ENCODE assay signal across 10 mouse cellular contexts in genomic region chr4:62410325-62410724, GRCm38 (mm10). TPM values are rescaled to one million over a fixed set of nuclear protein-coding genes. Genes with fewer than 3 reads are reported as not detected.
A peak's percentile ranks its signal among the peaks of the same experiment; 100 is the strongest.
DNase-seq lines count a peak whose midpoint lies in the region; ATAC-seq and TF ChIP-seq lines count a peak whose summit lies in the region.
"Had no signal": no experiment of that assay in that cellular context is flagged by ENCODE, and none has a peak within 500 bp of the region (broad histone marks: within the 10 kb centered on the region; RNA-seq: fewer than 3 reads in every experiment).

No protein-coding gene starts in this region.

- peaks cover 12% of the 10 kb centered on the region for H3K4me1 ChIP-seq in lung, embryonic 16.5 days (replicated peaks; ENCODE audit: control insufficient read depth, insufficient read depth, low read length)
- H3K4me1 ChIP-seq in lung, adult 2 months (ENCODE audit: control insufficient read depth, insufficient read depth, low read length) = 0 out of 2 replicates have a peak, but pooled peaks cover 2% of the 10 kb centered on the region
- peaks cover 32% of the 10 kb centered on the region for H3K4me1 ChIP-seq in forebrain, embryonic 13.5 days
- peaks cover 23% of the 10 kb centered on the region for H3K4me1 ChIP-seq in limb, embryonic 10.5 days
- peaks cover 37% of the 10 kb centered on the region for H3K4me1 ChIP-seq in neural tube, embryonic 13.5 days (replicated peaks)

- peak overlapping the region; percentile 3; the same call in 1 of the 2 replicates for H3K9ac ChIP-seq in lung, embryonic 16.5 days (ENCODE audit: low read length)
- no peak overlapping the region for H3K9ac ChIP-seq in forebrain, embryonic 13.5 days
- 0 out of 2 replicates have a peak overlapping the region, but pooled peaks have one; percentile 82 for H3K9ac ChIP-seq in neural tube, embryonic 13.5 days

- H3K27ac ChIP-seq in lung, embryonic 16.5 days (ENCODE audit: low read length) = no peak overlapping the region
- no peak overlapping the region for H3K27ac ChIP-seq in forebrain, embryonic 13.5 days
- H3K27ac ChIP-seq in limb, embryonic 10.5 days = no peak overlapping the region
- no peak overlapping the region for H3K27ac ChIP-seq in neural tube, embryonic 13.5 days (replicated peaks)

- no peak for TF ChIP-seq POLR2A in lung, adult 2 months (IDR thresholded peaks at IDR 0.05; ENCODE audit: borderline replicate concordance, extremely low read depth, low read depth, low read length)

- H3K27me3 ChIP-seq in lung, embryonic 16.5 days (ENCODE audit: control insufficient read depth, insufficient read depth, low read depth, low read length) = no peaks in the 10 kb centered on the region
- no peaks in the 10 kb centered on the region for H3K27me3 ChIP-seq in forebrain, embryonic 13.5 days
- no peaks in the 10 kb centered on the region for H3K27me3 ChIP-seq in limb, embryonic 10.5 days (ENCODE audit: low read depth, poor library complexity, severe bottlenecking)
- H3K27me3 ChIP-seq in neural tube, embryonic 13.5 days = no peaks in the 10 kb centered on the region

- WGBS in lung, embryonic 16.5 days = 81% methylated on average over 2 of the region's 2 CpGs
- 75% methylated on average over 2 of the region's 2 CpGs for WGBS in lung, adult 2 months
- WGBS in forebrain, embryonic 13.5 days = 84% methylated on average over 2 of the region's 2 CpGs
- 91% methylated on average over 2 of the region's 2 CpGs for WGBS in limb, embryonic 10.5 days
- WGBS in neural tube, embryonic 13.5 days = 89% methylated on average over 2 of the region's 2 CpGs

- peak overlapping the region; percentile 97 for H3K4me3 ChIP-seq in lung, embryonic 16.5 days (ENCODE audit: low read length)
- H3K4me3 ChIP-seq in lung, adult 2 months (replicated peaks; ENCODE audit: extremely low read depth, low read depth, low read length) = no peak overlapping the region
- H3K4me3 ChIP-seq in forebrain, embryonic 13.5 days = peak overlapping the region; percentile 79
- H3K4me3 ChIP-seq in limb, embryonic 10.5 days = peak overlapping the region; percentile 68
- peak overlapping the region; percentile 82; the same call in 1 of the 2 replicates for H3K4me3 ChIP-seq in neural tube, embryonic 13.5 days

- peak overlapping the region; percentile 60 for H3K4me2 ChIP-seq in lung, embryonic 16.5 days (ENCODE audit: low read depth, low read length)
- peak overlapping the region; percentile 79 for H3K4me2 ChIP-seq in forebrain, embryonic 13.5 days
- H3K4me2 ChIP-seq in neural tube, embryonic 13.5 days = peak overlapping the region; percentile 89

- ATAC-seq in lung, embryonic 16.5 days (ENCODE audit: low read depth) = no peak
- no peak for ATAC-seq in forebrain, embryonic 13.5 days
- ATAC-seq in neural tube, embryonic 13.5 days (ENCODE audit: low read depth) = no peak

- peaks cover 34% of the 10 kb centered on the region for H3K36me3 ChIP-seq in lung, embryonic 16.5 days (ENCODE audit: control insufficient read depth, insufficient read depth, low read length)
- peaks cover 43% of the 10 kb centered on the region for H3K36me3 ChIP-seq in forebrain, embryonic 13.5 days (ENCODE audit: poor library complexity, severe bottlenecking)
- peaks cover 58% of the 10 kb centered on the region for H3K36me3 ChIP-seq in limb, embryonic 10.5 days
- peaks cover 41% of the 10 kb centered on the region for H3K36me3 ChIP-seq in neural tube, embryonic 13.5 days

- H3K9me3 ChIP-seq in lung, embryonic 16.5 days (ENCODE audit: control insufficient read depth, low read length) = no peaks in the 10 kb centered on the region
- no peaks in the 10 kb centered on the region for H3K9me3 ChIP-seq in forebrain, embryonic 13.5 days (replicated peaks)
- H3K9me3 ChIP-seq in limb, embryonic 10.5 days (replicated peaks) = no peaks in the 10 kb centered on the region
- no peaks in the 10 kb centered on the region for H3K9me3 ChIP-seq in neural tube, embryonic 13.5 days

- no peak for DNase-seq in lung, adult 2 months
- no peak for DNase-seq in limb, embryonic 10.5 days (ENCODE audit: low spot score)
- no peak for DNase-seq in ovary, postnatal 10 days (ENCODE audit: low spot score)
- DNase-seq in layer of hippocampus, adult 9-10 months (ENCODE audit: low spot score) = no peak
- DNase-seq: cerebellum, adult 11 months; gastrocnemius, postnatal 10 days; layer of hippocampus, adult 9-11 months had no signal

- no peak for TF ChIP-seq CTCF in lung, adult 2 months (IDR thresholded peaks at IDR 0.05; ENCODE audit: insufficient read depth, low read length)

RNA-seq across cellular contexts. Expression of gene Prpf4, which starts 1.7 kb away (rescaled TPM):
- polyA plus RNA-seq in lung, embryonic 16.5 days (2015; fragmentation: Nextera tagmentation; extraction: Ambion mirVana) = 20.7 and 21.4 TPM in 2 replicates
- polyA plus RNA-seq in lung, adult 2 months (2012; rRNA removed) = 6.3 and 7.9 TPM in 2 replicates
- 21.3 and 24.0 TPM in 2 replicates for polyA plus RNA-seq in forebrain, embryonic 13.5 days (2015; fragmentation: Nextera tagmentation; extraction: Ambion mirVana)
- 38.4 and 38.6 TPM in 2 replicates for polyA plus RNA-seq in limb, embryonic 10.5 days (2016; fragmentation: Nextera tagmentation; extraction: Ambion mirVana)
- 17.1 and 17.9 TPM in 2 replicates for polyA plus RNA-seq in neural tube, embryonic 13.5 days (2015; fragmentation: Nextera tagmentation; extraction: Ambion mirVana)

RNA-seq across cellular contexts. Expression of gene Cdc26, which starts 1.9 kb away (rescaled TPM):
- 141 and 148 TPM in 2 replicates for polyA plus RNA-seq in lung, embryonic 16.5 days (2015; fragmentation: Nextera tagmentation; extraction: Ambion mirVana)
- 20.9 and 31.5 TPM in 2 replicates for polyA plus RNA-seq in lung, adult 2 months (2012; rRNA removed)
- 144 and 153 TPM in 2 replicates for polyA plus RNA-seq in forebrain, embryonic 13.5 days (2015; fragmentation: Nextera tagmentation; extraction: Ambion mirVana)
- polyA plus RNA-seq in limb, embryonic 10.5 days (2016; fragmentation: Nextera tagmentation; extraction: Ambion mirVana) = 223 and 233 TPM in 2 replicates
- polyA plus RNA-seq in neural tube, embryonic 13.5 days (2015; fragmentation: Nextera tagmentation; extraction: Ambion mirVana) = 98.8 and 108 TPM in 2 replicates

RNA-seq across cellular contexts. Expression of gene Rnf183, which starts 24.7 kb away (rescaled TPM):
- 0.14 TPM in 1 of 2 replicates, not detected in the other for polyA plus RNA-seq in lung, embryonic 16.5 days (2015; fragmentation: Nextera tagmentation; extraction: Ambion mirVana)
- 1.0 and 1.7 TPM in 2 replicates for polyA plus RNA-seq in lung, adult 2 months (2012; rRNA removed)
- polyA plus RNA-seq in forebrain, embryonic 13.5 days (2015; fragmentation: Nextera tagmentation; extraction: Ambion mirVana) = not detected in 2 replicates
- not detected in 2 replicates for polyA plus RNA-seq in limb, embryonic 10.5 days (2016; fragmentation: Nextera tagmentation; extraction: Ambion mirVana)
- 0.18 TPM in 1 of 2 replicates, not detected in the other for polyA plus RNA-seq in neural tube, embryonic 13.5 days (2015; fragmentation: Nextera tagmentation; extraction: Ambion mirVana)

RNA-seq across cellular contexts. Expression of gene Slc31a1, which starts 49.8 kb away (rescaled TPM):
- polyA plus RNA-seq in lung, embryonic 16.5 days (2015; fragmentation: Nextera tagmentation; extraction: Ambion mirVana) = 51.2 and 51.9 TPM in 2 replicates
- 23.2 and 29.3 TPM in 2 replicates for polyA plus RNA-seq in lung, adult 2 months (2012; rRNA removed)
- 38.2 and 43.1 TPM in 2 replicates for polyA plus RNA-seq in forebrain, embryonic 13.5 days (2015; fragmentation: Nextera tagmentation; extraction: Ambion mirVana)
- 42.2 and 48.7 TPM in 2 replicates for polyA plus RNA-seq in limb, embryonic 10.5 days (2016; fragmentation: Nextera tagmentation; extraction: Ambion mirVana)
- polyA plus RNA-seq in neural tube, embryonic 13.5 days (2015; fragmentation: Nextera tagmentation; extraction: Ambion mirVana) = 34.6 and 35.0 TPM in 2 replicates

RNA-seq across cellular contexts. Expression of gene Fkbp15, which starts 50.0 kb away (rescaled TPM):
- polyA plus RNA-seq in lung, embryonic 16.5 days (2015; fragmentation: Nextera tagmentation; extraction: Ambion mirVana) = 26.1 and 27.1 TPM in 2 replicates
- 35.6 and 41.5 TPM in 2 replicates for polyA plus RNA-seq in lung, adult 2 months (2012; rRNA removed)
- 19.7 and 22.8 TPM in 2 replicates for polyA plus RNA-seq in forebrain, embryonic 13.5 days (2015; fragmentation: Nextera tagmentation; extraction: Ambion mirVana)
- 16.4 and 19.6 TPM in 2 replicates for polyA plus RNA-seq in limb, embryonic 10.5 days (2016; fragmentation: Nextera tagmentation; extraction: Ambion mirVana)
- polyA plus RNA-seq in neural tube, embryonic 13.5 days (2015; fragmentation: Nextera tagmentation; extraction: Ambion mirVana) = 24.8 and 24.9 TPM in 2 replicates
